9 mouse cellular contexts compared by ENCODE assay signal in genomic region chr15:102235371-102236027, GRCm38 (mm10). TPM values are rescaled to one million over a fixed set of nuclear protein-coding genes. Genes with fewer than 3 reads are reported as not detected.
DNase-seq lines count a peak whose midpoint lies in the region; ATAC-seq and TF ChIP-seq lines count a peak whose summit lies in the region.
"Had no signal": no experiment of that assay in that cellular context is flagged by ENCODE, and none has a peak within 500 bp of the region (broad histone marks: within the 10 kb centered on the region; RNA-seq: fewer than 3 reads in every experiment).

No protein-coding gene starts in this region.

- no peaks in the 10 kb centered on the region for H3K27me3 ChIP-seq in heart, adult 2 months (ENCODE audit: control insufficient read depth, insufficient read depth, low read length)
- peaks cover 12% of the 10 kb centered on the region; the same call in 1 of the 2 replicates for H3K27me3 ChIP-seq in hindbrain, embryonic 12.5 days
- H3K27me3 ChIP-seq in liver, postnatal 0 days (ENCODE audit: insufficient read depth, low read length): no peaks in the 10 kb centered on the region

- TF ChIP-seq POLR2A in heart, adult 2 months (IDR thresholded peaks at IDR 0.05; ENCODE audit: insufficient read depth, low read depth, low read length): peak; percentile 36; the same call in 1 of the 2 replicates

- ATAC-seq in hindbrain, embryonic 12.5 days (ENCODE audit: low FRiP score): 0 out of 2 replicates have a peak, but pooled peaks have one; percentile 19
- ATAC-seq in liver, postnatal 0 days: peak; percentile 55; the same call in 1 of the 2 replicates

- H3K4me2 ChIP-seq in hindbrain, embryonic 12.5 days (replicated peaks): peak overlapping the region; percentile 15; the same call in 1 of the 2 replicates
- H3K4me2 ChIP-seq in liver, postnatal 0 days (ENCODE audit: low read depth, low read length): peak overlapping the region; percentile 54
- H3K4me2 ChIP-seq: hindbrain, embryonic 15.5 days had no signal

- DNase-seq in heart, adult 2 months: peak; percentile 61 to 64
- no peak for DNase-seq in heart, adult 8-10 months (ENCODE audit: low spot score)
- DNase-seq in Muller cell, postnatal 12 days (ENCODE audit: inconsistent ontology term): peak; percentile 34
- no peak for DNase-seq in liver, postnatal 0 days
- DNase-seq in frontal cortex, postnatal 36 days (ENCODE audit: low spot score in 2 of 2): no peak
- no peak for DNase-seq in cerebellum, postnatal 25 days
- no peak for DNase-seq in adrenal gland, postnatal 10 days

- no peaks in the 10 kb centered on the region for H3K79me2 ChIP-seq in heart, adult 2 months (replicated peaks; ENCODE audit: control insufficient read depth, insufficient read depth, low read length)

- 27% methylated on average over 21 of the region's 21 CpGs for WGBS in heart, adult 2 months
- 36% methylated on average over 20 of the region's 21 CpGs for WGBS in hindbrain, embryonic 12.5 days
- WGBS in liver, postnatal 0 days (ENCODE audit: insufficient replicate concordance): 29% methylated on average over 21 of the region's 21 CpGs

- peak; percentile 13; the same call in 1 of the 2 replicates for TF ChIP-seq CTCF in heart, adult 2 months (IDR thresholded peaks at IDR 0.05)
- TF ChIP-seq CTCF in liver, postnatal 0 days (IDR thresholded peaks at IDR 0.05; ENCODE audit: low read depth): no peak

- TF ChIP-seq EP300 in heart, adult 2 months (IDR thresholded peaks at IDR 0.05; ENCODE audit: insufficient read depth, low read depth, low read length): peak; percentile 17; the same call in 1 of the 2 replicates
- TF ChIP-seq EP300 in liver, postnatal 0 days (IDR thresholded peaks at IDR 0.05; ENCODE audit: low read depth): no peak

- H3K27ac ChIP-seq in heart, adult 2 months: peak overlapping the region; percentile 68
- no peak overlapping the region for H3K27ac ChIP-seq in hindbrain, embryonic 12.5 days
- no peak overlapping the region for H3K27ac ChIP-seq in liver, postnatal 0 days (ENCODE audit: low read depth)
- H3K27ac ChIP-seq: hindbrain, embryonic 15.5 days had no signal

- H3K9ac ChIP-seq in heart, adult 2 months (ENCODE audit: low read depth, low read length): no peak overlapping the region; the same call in 1 of the 2 replicates
- H3K9ac ChIP-seq in hindbrain, embryonic 12.5 days: peak overlapping the region; percentile 35; the same call in 1 of the 2 replicates
- no peak overlapping the region for H3K9ac ChIP-seq in liver, postnatal 0 days (replicated peaks)
- H3K9ac ChIP-seq: hindbrain, embryonic 15.5 days had no signal

- H3K4me3 ChIP-seq in heart, adult 2 months: 0 out of 2 replicates have a peak overlapping the region, but pooled peaks have one; percentile 4
- H3K4me3 ChIP-seq in hindbrain, embryonic 12.5 days: no peak overlapping the region
- H3K4me3 ChIP-seq in liver, postnatal 0 days (ENCODE audit: low read depth, low read length): peak overlapping the region; percentile 10; the same call in 1 of the 2 replicates
- H3K4me3 ChIP-seq: hindbrain, embryonic 15.5 days had no signal

- no peaks in the 10 kb centered on the region for H3K9me3 ChIP-seq in hindbrain, embryonic 12.5 days (replicated peaks)
- H3K9me3 ChIP-seq in liver, postnatal 0 days (ENCODE audit: low read length): no peaks in the 10 kb centered on the region
- H3K9me3 ChIP-seq: hindbrain, embryonic 15.5 days had no signal

- H3K36me3 ChIP-seq in heart, adult 2 months (ENCODE audit: control insufficient read depth, insufficient read depth, low read length): no peaks in the 10 kb centered on the region; the same call in none of the 2 replicates
- H3K36me3 ChIP-seq in hindbrain, embryonic 12.5 days: no peaks in the 10 kb centered on the region
- H3K36me3 ChIP-seq in liver, postnatal 0 days (replicated peaks; ENCODE audit: insufficient read depth, low read length): no peaks in the 10 kb centered on the region
- H3K36me3 ChIP-seq: hindbrain, embryonic 15.5 days had no signal

- intact Hi-C loops in heart, adult 2 months (cut with DNase I): no loop called here

- H3K4me1 ChIP-seq in heart, adult 2 months (ENCODE audit: control insufficient read depth, insufficient read depth, low read length): peaks cover 13% of the 10 kb centered on the region
- H3K4me1 ChIP-seq in hindbrain, embryonic 12.5 days: peaks cover 11% of the 10 kb centered on the region
- H3K4me1 ChIP-seq in liver, postnatal 0 days (ENCODE audit: insufficient read depth): peaks cover 46% of the 10 kb centered on the region
- H3K4me1 ChIP-seq: hindbrain, embryonic 15.5 days had no signal

RNA-seq across cellular contexts. Expression of gene Itgb7, which starts 3.8 kb away (rescaled TPM):
- total RNA-seq in heart, adult 2 months (2021): 1 to 10 TPM; 1.5 to 2.0 TPM
- 2.4 and 4.6 TPM in 2 replicates for polyA plus RNA-seq in heart, adult 2 months (2012; rRNA removed)
- total RNA-seq in heart, adult 8-10 months (2022): 1 to 10 TPM in 2 of 4 experiments, under 1 TPM in 2; 0.82 to 3.2 (median 1.5) TPM
- polyA plus RNA-seq in hindbrain, embryonic 12.5 days (2016; fragmentation: Nextera tagmentation; extraction: Ambion mirVana): 1.1 and 2.2 TPM in 2 replicates
- 5.8 and 8.6 TPM in 2 replicates for polyA plus RNA-seq in liver, postnatal 0 days (2015; fragmentation: Nextera tagmentation; extraction: Ambion mirVana)
- total RNA-seq in adrenal gland, postnatal 10 days (2021): 1 to 10 TPM; 6.4 to 7.1 TPM

RNA-seq across cellular contexts. Expression of gene Rarg, which starts 21.8 kb away (rescaled TPM):
- 10 to 100 TPM; 18.1 to 20.3 TPM for total RNA-seq in heart, adult 2 months (2021)
- 19.9 and 26.9 TPM in 2 replicates for polyA plus RNA-seq in heart, adult 2 months (2012; rRNA removed)
- 10 to 100 TPM; 15.3 to 20.6 (median 17.3) TPM for total RNA-seq in heart, adult 8-10 months (2022)
- 42.2 and 45.6 TPM in 2 replicates for polyA plus RNA-seq in hindbrain, embryonic 12.5 days (2016; fragmentation: Nextera tagmentation; extraction: Ambion mirVana)
- polyA plus RNA-seq in liver, postnatal 0 days (2015; fragmentation: Nextera tagmentation; extraction: Ambion mirVana): 2.4 and 2.6 TPM in 2 replicates
- 10 to 100 TPM; 22.7 to 30.3 TPM for total RNA-seq in adrenal gland, postnatal 10 days (2021)

RNA-seq across cellular contexts. Expression of gene Csad, which starts 31.0 kb away (rescaled TPM):
- 10 to 100 TPM; 13.1 to 15.6 TPM for total RNA-seq in heart, adult 2 months (2021)
- polyA plus RNA-seq in heart, adult 2 months (2012; rRNA removed): 33.4 and 42.1 TPM in 2 replicates
- total RNA-seq in heart, adult 8-10 months (2022): 10 to 100 TPM; 14.2 to 18.9 (median 16.2) TPM
- polyA plus RNA-seq in hindbrain, embryonic 12.5 days (2016; fragmentation: Nextera tagmentation; extraction: Ambion mirVana): 49.3 and 53.5 TPM in 2 replicates
- 224 and 243 TPM in 2 replicates for polyA plus RNA-seq in liver, postnatal 0 days (2015; fragmentation: Nextera tagmentation; extraction: Ambion mirVana)
- total RNA-seq in adrenal gland, postnatal 10 days (2021): 100 to 1,000 TPM; 155 to 156 TPM

RNA-seq across cellular contexts. Expression of gene Zfp740, which starts 32.5 kb away (rescaled TPM):
- total RNA-seq in heart, adult 2 months (2021): 10 to 100 TPM; 31.6 to 32.8 TPM
- 16.2 and 29.9 TPM in 2 replicates for polyA plus RNA-seq in heart, adult 2 months (2012; rRNA removed)
- total RNA-seq in heart, adult 8-10 months (2022): 10 to 100 TPM; 31.5 to 40.0 (median 35.5) TPM
- polyA plus RNA-seq in hindbrain, embryonic 12.5 days (2016; fragmentation: Nextera tagmentation; extraction: Ambion mirVana): 111 and 113 TPM in 2 replicates
- 10.7 and 11.6 TPM in 2 replicates for polyA plus RNA-seq in liver, postnatal 0 days (2015; fragmentation: Nextera tagmentation; extraction: Ambion mirVana)
- 10 to 100 TPM; 66.7 to 84.9 TPM for total RNA-seq in adrenal gland, postnatal 10 days (2021)

RNA-seq across cellular contexts. Expression of gene Gm9918, which starts 34.9 kb away (rescaled TPM):
- not detected for total RNA-seq in heart, adult 2 months (2021)
- 0.06 TPM in 1 of 2 replicates, not detected in the other for polyA plus RNA-seq in heart, adult 2 months (2012; rRNA removed)
- not detected for total RNA-seq in heart, adult 8-10 months (2022)
- 0.30 and 0.49 TPM in 2 replicates for polyA plus RNA-seq in hindbrain, embryonic 12.5 days (2016; fragmentation: Nextera tagmentation; extraction: Ambion mirVana)
- not detected in 2 replicates for polyA plus RNA-seq in liver, postnatal 0 days (2015; fragmentation: Nextera tagmentation; extraction: Ambion mirVana)
- total RNA-seq in adrenal gland, postnatal 10 days (2021): not detected

Comparison
In these comparisons a context has a peak if more than half of its experiments do, and no peak if none do; other contexts are left out.
1. DNase-seq: peak in heart, adult 2 months (2 of 2) and Muller cell, postnatal 12 days (single experiment); none in heart, adult 8-10 months (single experiment), liver, postnatal 0 days (single experiment), frontal cortex, postnatal 36 days (0 of 2), cerebellum, postnatal 25 days (0 of 2) and adrenal gland, postnatal 10 days (single experiment).
2. RNA of gene Csad, which starts 31.0 kb away (total RNA-seq): 155 to 156 TPM in adrenal gland, postnatal 10 days; 14.2 to 18.9 TPM in heart, adult 8-10 months and 13.1 to 15.6 TPM in heart, adult 2 months; every median in the first group is over 4 times any median in the second.